Mouse (Mus musculus) adrenal gland (tissue): Measurements from ENCODE around the gene Zdhhc12.
"Not testable (repeated sequence)": the region's sequence is repeated elsewhere in the genome, so short reads cannot be mapped to it uniquely, and the experiment has no call there.

ENCODE experiments used
- intact Hi-C: fragments of 180-260 bp; cut with DNase I; formaldehyde crosslinking; loops from one replicate; pipeline ENCODE4 v1.15.1; 2025

The Zdhhc12 gene

GRCm38 (mm10) chr2:30066046-30066901 lies 27.2 kb downstream of the Zdhhc12 start:
- intact Hi-C loops, result no loop called here

- intact Hi-C loops, result no loop called here
Observed at GRCm38 (mm10) chr2:30064298-30064697, 29.1 kb downstream of the Zdhhc12 start.

DNA sequence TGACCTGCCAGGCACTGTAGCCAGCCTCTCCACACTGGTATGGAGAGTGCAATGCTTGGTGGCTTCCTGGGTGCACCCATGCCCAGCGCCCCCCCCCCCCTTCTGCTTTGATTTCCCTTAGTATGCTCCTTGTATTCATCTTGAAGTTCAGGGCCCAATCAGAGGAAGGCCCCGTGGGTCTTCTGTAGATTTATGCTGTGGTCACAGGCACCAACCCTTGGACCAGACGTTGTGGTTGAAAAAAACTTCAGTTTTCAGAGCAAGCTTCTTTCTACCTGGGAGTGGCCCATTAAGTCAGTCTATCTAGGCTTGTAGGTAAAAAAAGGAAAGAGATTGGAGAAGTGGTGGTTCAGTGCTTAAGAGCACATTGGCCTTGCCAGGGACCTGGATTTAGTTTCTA lies 29.7 kb downstream of the Zdhhc12 start:
- intact Hi-C loops, result no loop called here

GRCm38 (mm10) chr2:30063235-30063634 lies 30.2 kb downstream of the Zdhhc12 start:
- intact Hi-C loops, result no loop called here

- intact Hi-C loops, result no loop called here
Observed at GRCm38 (mm10) chr2:30062249-30063093, 31.0 kb downstream of the Zdhhc12 start.

DNA sequence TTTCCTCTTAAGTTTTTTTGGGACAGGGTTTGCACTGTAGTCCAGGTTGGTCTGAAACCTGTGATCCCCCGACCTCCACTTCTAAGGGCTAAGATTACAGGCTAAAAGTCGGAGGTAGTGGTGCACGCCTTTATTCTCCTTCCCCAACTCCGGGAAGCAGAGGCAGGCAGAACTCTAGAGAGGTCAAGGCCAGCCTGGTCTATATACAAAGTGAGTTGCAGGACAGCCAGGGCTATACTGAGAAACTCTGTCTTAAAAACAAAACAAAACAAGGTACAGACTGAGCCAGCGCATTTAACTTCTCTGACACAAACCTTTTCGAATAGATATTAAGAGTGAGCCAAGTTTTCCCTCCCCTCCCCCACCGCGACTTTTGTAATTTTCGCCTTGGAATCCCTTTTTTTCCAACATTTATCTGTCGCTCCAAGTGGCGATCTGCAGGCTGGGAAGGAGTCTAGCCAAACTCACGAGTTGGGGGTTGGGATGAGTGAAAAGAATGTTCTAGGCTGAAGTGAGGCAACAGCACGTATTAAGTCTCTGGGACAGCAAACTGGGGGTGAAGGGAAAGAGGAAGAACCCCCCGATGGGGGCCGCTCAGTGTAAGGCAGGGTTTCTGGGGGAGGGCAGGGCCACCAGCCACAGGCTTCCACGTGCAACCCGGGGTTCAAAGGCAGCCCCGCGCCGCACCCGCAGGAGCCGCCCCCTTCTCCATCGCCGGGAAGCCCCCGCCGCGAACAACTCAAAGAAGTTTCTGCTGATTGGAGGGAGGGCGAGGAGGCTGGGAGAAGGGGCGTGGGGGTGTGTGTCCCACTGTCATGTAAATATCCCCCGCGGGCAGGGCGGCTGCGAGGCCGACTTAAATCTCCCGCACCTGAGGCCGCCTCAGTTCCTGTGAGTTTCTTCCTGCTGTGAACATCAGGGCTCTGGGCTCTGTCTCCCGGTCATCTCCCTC lies 32.0 kb downstream of the Zdhhc12 start:
- intact Hi-C loops, result no loop called here

DNA sequence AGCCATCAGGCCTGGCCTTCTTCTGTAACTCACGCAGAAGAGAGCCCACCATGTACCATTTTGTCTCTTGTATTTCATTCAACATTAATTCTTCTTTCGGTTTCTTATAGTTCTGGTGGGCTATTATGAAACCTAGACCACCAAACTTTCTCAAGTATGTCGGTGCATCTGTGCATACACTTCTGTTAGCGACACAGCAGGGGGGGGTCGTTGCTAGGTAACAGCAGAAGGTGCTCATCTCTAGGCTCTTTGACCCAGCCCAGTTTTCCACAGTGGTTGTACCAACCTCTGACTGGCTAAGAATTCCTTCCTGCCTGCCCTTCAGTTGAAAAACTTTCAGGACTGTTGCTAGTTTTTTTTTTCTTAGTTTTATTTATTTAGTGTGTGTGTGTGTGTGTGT lies 35.0 kb downstream of the Zdhhc12 start:
- intact Hi-C loops, result no loop called here

- intact Hi-C loops, result no loop called here
Observed at GRCm38 (mm10) chr2:30057223-30057904, 36.1 kb downstream of the Zdhhc12 start, which contains the start of gene Set. Gene Set, plus strand, starts transcription at chr2:30057378.

GRCm38 (mm10) chr2:30056736-30057135 lies 36.7 kb downstream of the Zdhhc12 start:
- intact Hi-C loops, result no loop called here

DNA sequence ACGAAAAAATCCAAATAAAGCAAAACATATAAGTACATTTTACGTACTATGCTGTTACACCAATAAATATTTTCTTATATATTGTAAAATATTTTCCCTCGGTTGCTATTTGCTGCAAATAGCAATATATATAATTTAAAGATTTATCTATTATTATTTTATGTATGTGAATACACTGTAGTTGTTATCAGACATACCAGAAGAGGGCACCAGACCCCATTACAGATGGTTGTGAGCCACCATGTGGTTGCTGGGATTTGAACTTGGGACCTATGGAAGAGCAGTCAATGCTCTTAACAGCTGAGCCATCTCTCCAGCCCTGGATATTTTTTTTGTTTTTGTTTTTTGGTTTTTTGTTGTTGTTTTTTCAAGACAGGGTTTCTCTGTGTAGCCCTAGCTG lies 38.1 kb downstream of the Zdhhc12 start:
- intact Hi-C loops, result not testable (repeated sequence)

DNA sequence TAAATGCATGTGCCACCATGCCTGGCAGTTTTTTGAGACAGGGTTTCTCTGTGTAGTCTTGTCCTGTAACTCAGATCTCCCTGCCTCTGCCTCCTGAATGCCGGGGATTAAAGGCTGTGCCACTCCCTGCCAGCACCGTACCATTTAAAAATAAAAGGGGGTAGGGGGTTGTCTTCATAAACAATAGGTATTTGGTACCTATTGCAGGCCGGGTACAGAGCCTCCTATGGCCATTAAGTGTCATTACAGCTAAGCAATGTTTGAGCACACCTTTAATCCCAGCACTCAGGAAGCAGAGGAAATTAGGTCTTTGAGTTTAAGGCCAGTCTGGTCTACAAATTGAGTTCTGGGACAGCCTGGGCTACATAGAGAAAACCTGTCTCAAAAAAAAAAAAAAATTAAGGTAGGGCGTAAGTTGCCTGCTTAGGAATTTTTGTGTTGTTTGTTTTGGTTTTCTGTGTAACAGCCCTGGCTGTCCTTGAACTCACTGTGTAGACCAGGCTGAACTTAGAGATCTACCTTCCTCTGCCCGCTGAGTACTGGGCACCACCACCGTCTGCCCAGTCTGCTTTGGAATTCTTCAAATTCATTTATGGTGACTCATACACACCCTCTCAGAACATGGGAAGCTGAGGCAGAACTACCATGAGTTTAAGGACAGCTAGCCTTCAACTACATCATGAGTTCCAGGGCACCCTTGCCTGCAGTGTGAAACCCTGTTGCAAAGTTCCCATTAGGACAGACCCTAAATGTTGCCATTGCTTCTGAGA lies 41.3 kb downstream of the Zdhhc12 start:
- intact Hi-C loops, result no loop called here

DNA sequence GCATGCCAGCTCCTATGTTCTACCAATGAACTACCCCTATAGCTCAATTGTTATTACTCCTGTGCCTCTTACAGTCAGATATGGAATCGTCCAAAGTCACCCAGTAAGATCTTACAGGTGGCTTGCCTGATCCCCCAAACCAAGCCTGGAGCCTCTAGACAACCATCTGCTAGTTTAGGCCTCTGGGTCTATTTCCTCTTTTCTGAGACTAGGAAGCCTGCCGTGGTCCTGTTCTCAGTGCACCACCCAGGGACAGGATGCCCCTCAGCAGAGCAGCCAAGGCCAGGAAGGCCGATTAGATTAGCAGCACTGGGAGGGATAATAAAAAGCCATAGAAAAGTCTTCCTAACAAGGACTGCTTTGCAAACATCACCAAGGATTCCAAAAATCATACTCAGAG lies 43.6 kb downstream of the Zdhhc12 start:
- intact Hi-C loops, result no loop called here

GRCm38 (mm10) chr2:30048699-30049388 lies 44.6 kb downstream of the Zdhhc12 start, which contains the start of gene Wdr34:
Gene Wdr34, minus strand, starts transcription at chr2:30048881.
- intact Hi-C loops, result no loop called here

- intact Hi-C loops, result no loop called here
Observed at GRCm38 (mm10) chr2:30048101-30048501, 45.3 kb downstream of the Zdhhc12 start.

GRCm38 (mm10) chr2:30047127-30047526 lies 46.3 kb downstream of the Zdhhc12 start:
- intact Hi-C loops, result no loop called here

DNA sequence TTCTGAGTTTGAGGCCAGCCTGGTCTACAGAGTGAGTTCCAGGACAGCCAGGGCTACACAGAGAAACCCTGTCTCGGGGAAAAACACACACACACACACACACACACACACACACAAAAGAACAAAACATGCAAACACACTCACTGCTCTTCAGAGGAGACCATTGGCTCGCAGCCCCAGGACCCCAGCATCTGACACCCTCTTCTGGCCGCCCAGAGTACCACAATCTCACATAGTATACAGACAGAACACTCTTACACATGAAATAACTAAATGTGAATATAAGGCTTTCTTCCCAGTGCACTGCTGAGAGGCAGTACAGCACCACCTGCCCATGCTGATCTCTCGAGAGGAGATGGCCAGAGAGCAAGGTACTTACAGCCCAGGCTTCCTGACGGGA lies 48.9 kb downstream of the Zdhhc12 start:
- intact Hi-C loops, result no loop called here

- intact Hi-C loops, result loop anchor here (2.0 kb wide), 1 partner anchor 54 kb away; no protein-coding TSS in a partner anchor
Observed at GRCm38 (mm10) chr2:30042445-30042844, 51.0 kb downstream of the Zdhhc12 start.
